Mouse (Mus musculus) CD4-positive, CD25-positive, alpha-beta regulatory T cell, adult 4 months (primary cell): Measurements from ENCODE around the gene Cnppd1. TPM values are rescaled to one million over a fixed set of nuclear protein-coding genes. Genes with fewer than 3 reads are reported as not detected.

Experiments used
- ATAC-seq: one replicate; pipeline ENCODE4 v1.8.0; 2017
- polyA plus RNA-seq, 2 experiments: library from polyadenylated mRNA; unstranded; fragments of 100-300 nt; shearing (Covaris generic); gene quantifications; one replicate each; pipeline ENCODE4 v1.2.1; 2017

Cnppd1 gene
- polyA plus RNA-seq, 2 experiments from 2014 or later = 125 to 195 TPM

DNA sequence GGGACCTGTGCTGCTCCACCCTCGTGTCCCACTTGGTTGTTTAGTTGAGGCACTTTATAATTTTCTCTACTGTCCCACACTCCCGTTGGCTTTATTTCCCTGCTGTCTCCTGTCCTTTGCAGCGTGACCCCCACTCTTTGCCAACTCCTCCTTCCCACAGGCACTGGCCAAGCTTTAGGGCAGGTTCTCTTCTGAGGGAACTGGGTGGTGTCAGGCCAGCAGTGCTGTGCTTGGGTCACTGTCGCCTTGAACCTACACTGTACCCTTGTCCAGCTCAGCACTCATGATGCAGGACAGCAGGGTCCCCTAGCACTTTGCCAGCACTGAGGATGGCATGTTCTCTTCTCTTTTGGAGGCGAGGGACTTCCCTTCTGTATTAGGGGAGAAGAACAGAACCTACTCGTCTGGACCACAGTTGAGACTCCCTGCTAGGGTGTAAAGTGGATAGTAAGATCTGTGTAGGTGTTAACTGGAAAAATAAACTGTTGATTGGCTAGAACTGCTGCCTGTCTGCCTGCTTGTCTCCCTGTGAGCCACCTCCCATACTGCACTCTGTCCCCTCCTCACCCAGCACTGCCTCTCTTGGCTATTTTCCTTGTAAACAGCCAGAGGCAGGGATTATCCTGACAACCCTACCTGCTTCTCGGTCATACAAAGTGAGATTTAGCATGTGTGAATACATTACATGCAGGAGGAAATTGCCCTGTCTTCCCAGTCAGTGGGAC is 5.1 kb upstream of the Cnppd1 start:
- ATAC-seq = no peak

DNA sequence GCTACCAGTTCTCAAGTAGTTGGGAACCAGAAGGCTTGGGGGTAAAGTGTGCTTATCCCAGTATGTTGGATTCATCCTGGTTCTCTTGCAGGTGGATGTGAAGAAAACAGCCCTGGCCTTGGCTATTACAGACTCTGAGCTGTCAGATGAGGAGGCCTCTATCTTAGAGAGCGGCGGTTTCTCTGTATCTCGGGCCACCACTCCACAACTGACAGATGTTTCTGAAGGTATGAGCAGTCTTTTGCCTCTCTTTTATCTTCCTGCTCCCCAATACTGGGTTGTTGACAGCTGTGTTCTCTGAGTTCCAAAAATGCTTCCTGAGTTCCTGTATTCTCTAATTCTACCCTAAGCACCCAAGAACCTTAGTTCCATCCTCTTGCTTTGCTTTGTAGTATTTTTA is 3.1 kb upstream of the Cnppd1 start:
- ATAC-seq = no peak

DNA sequence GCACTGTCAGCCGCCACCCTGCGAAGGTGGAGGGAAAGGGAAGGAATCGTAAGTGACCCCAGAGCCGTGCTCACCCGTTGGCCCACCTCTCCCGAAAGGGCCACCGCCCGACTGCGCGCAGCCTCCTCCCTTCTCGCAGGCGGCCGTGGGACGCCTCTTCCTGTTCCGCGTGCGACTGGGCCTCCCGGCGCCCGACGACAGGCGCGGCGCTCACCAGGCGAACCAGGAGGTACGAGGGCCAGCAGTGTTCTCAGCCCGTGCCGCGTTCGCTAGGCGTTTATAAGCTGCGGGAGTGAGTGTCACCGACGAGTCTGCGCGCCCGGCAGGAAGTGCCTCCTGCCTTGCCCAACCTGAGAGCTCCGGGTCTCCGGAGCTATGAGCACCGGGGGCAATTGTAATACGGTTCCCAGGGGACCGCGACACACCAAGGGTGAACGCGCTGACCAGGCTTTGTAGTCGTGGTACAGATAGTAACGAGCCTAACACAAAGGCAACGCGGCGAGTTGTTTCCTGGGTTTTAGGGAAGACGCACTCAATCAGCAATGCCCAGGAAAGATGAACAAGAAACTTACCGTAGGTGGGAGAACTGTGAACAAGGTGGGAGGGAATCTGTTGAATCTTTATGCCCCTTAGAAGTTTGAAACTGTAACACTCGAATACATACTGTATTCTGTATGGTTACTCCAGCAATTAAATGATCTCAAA is 873 bp downstream of the Cnppd1 start:
- ATAC-seq = peak; percentile 61

DNA sequence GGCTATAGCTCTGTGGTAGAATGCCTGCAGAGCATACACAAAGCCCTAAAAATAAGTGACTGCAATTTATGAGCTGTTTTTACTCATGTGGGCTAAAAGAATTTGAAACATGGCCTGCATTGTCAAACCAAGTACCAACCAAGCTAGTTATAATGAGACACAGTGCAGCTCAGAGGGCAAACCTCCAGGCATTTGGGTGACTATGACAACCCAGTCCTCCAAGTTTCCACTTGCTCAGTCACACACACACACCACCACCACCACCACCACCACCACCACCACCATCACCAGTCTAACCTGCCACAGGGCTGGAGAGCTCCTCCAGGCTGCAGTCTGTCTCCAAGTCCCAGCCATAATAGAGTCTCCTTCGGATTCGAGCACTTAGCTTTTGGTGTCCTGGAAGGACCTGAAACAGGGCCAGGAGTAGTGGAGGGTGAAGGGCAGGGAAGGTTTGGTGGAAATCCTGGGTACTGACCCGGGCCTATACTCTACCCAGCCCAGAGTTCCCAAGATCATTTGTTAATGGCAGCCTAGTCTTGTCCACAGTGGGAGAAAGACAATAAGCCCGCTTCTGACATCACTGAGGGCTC is 1.8 kb downstream of the Cnppd1 start:
- ATAC-seq = no peak

DNA sequence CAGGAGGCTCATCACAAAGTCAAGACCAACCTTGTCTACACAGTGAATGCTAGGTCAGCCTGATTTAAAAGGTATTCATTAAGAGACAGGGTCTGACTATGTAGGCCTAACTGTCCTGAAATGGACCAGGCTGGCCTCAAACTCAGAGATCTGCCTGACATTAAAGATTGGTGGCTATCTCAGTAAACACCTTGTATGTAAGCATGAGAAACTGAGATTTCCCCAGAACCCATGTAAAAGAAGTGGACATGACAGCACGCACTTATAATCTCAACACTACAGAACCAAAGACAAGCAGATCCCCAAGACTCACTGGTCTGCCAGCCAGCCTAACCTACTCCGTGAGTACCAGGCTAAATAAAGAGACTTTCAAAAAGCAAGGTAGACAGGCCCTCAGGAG is 4.1 kb downstream of the Cnppd1 start:
- no peak for ATAC-seq

DNA sequence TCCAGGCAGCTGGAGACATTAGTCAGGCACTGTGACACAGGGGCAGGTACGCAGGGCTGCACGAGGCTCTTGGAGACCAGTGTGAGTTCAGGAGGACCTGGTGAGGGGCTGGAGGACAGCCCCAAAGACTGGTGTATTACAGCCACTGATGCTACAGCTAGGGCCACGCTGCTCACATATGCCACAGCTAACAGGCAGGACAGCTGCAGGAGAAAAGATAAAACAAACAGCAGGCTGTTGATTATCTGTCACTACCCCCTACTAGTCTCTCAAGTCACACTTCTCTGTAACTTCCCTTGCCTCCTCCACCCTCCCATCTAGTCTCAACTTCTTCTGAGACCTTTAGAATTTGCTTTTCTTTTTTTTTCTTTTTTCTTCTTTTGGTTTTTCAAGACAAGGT is 5.8 kb downstream of the Cnppd1 start:
- ATAC-seq = no peak

DNA sequence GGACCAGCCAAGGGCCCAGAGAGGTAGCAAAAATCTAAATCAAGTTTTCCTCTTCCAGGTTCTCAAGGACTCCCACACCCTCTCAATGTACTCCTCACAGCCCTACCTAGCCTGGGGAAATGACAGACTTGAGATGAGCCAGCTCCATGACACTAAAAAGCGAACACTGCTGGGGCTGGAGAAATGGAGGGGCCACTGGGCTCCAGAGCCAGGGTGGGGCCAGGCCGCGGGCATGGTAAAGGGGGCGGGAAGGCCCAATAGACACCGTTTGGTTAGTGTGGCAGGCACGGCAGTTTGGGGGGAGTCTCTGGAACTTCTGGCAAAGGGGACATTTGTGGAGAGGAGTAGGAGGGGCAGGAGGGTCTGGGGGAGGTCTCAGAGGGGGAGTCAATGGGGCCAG is 6.2 kb downstream of the Cnppd1 start:
- no peak for ATAC-seq

DNA sequence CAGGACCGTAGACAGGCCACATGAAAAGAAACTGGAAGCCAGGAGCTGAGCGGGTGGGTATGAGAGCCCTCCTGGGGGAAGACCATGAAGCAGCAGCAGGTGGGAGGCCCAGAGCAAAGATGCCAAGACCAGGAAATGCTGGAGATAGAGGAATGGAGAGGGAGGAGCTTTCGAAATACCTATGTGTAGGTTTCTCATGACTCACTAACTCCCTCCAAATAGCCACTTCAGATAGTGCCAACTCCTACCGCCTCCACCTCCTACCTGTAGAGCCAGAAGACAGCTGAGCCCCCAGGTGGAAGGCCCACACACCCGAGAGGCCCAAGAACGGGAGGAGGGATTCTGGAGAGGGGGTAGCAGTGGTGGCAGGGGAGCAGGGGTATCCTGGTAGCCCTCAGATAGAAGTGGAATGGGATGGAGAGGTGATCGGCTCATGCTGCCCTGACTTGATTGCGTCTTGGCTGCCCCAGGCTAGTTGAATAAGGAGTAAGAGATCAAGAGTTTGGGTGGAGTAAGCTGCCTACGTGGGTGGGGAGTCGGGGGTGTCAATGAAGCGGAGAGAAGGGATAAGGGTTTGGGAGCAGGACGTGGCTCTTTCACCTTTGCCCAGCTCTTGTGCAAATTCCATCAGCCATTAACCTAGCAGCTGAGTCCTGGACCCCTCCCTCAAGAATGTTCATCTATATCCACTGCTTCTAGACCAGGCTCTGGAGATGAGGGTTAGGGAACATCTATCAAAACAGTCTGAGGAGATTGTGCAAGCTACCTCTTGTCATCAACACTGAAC is 8.9 kb downstream of the Cnppd1 start, which contains the start of gene Slc23a3:
Slc23a3 (minus strand) TSS at position 470 of the 787 bp plus-strand sequence.
- no peak for ATAC-seq

DNA sequence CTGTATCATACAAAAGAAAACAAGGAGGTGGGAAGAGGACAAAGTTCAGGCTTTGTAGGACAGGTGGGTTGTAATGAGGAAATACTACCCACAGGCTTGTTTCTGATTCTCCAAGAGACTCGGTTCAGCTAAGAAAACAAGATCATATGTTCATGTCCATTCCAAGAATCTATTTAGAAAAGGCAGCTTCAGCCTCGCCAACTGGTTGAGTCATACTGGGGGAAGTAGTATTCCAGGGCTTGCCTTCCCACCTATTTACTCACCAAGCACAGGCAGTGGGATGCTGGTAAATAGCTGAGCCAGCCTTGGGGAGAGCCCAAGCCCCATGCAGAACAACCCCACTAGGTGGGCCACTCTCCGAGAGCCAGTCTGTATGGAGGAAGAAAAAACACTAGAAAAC is 13.9 kb downstream of the Cnppd1 start:
- no peak for ATAC-seq

DNA sequence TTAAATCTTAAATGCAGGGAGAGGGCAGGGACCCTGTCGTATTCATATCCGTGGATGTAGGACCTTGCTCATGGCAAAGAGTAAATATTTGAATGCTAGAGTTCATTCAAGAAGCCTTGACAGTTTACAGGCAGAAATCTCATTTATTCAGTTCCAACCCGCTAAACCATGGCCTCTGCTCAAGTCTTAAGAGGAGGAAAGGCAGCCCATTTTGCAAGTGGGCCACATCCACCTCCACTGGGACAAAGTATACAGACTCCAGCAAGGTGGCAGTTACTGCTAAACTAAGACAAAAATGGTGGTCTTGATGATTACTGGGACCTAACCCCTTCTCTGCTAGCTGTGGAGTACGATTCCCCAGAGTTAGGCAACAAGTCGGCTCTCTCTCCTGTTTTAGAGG is 17.1 kb downstream of the Cnppd1 start:
- ATAC-seq = no peak

DNA sequence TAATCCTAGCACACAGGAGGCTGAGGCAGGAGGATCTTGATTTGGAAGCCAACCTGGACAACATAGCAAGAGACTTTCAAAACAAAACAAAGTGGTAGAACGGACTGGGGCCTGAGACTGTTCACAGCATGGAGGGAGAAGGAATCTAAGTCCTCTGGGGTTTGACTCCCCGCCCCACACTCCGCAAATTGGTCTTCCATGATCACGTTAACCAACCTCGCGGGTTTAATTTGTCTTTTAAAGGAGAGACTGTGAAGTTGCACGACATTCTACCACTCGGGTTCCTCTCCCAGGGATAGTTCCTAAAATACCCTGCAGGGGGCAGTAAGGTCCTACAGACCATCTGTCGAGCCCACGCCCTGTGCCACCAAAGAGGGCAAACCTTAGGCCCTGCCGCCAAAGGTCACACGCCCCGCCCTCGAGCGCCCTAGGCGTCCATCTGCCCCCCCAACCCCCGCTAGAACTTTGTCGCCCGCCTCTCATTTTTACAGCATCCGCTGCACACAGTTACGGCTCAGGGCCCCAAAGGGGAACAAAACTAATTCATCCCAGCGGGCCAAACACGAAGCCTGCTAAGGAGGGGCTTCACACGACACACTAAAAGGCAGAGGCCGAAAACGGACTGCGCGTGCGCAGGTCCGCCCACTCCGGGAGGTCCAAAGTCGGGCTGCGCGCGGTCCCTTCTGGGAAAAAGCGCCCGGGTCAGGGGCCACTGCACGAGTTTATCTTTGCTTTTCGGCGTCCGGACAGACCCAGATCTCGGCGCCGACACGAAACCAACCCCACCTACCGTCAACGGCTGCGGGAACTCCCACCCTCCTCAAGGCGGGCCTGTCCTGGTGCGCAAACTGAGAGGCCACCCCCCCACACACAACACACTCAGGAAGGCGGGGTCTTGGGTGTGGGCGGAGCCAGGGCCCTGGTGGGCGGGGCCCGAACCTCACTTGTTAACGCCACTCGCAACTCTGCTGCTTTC is 17.9 kb downstream of the Cnppd1 start, which contains the start of gene Nhej1:
Nhej1 (minus strand) TSS at position 855 of the 976 bp plus-strand sequence.
- peak; percentile 88 for ATAC-seq

DNA sequence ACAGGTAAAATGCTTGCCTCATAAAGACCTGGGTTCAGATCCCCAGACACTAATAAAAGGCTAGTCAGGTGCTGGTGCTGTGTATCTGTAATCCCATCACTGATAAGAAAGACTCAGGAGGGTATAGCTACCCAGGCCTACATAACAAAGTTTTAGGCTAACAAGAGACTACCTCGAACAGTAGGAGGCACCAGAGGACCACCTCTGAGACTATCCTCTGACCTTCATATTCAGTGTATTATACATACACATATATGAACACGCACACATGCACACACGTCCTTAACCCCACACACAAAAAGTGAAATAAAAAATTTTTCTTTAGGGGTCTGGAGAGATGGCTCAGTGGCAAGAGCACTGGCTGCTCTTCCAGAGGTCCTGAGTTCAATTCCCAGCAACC is 20.3 kb downstream of the Cnppd1 start:
- no peak for ATAC-seq

Other genes with a start within 250 kb of the Cnppd1 start
- not detected for gene Cryba2, start 249.6 kb downstream of the Cnppd1 start, polyA plus RNA-seq
- gene Cfap65, start 207.1 kb downstream of the Cnppd1 start, polyA plus RNA-seq = not detected
- not detected for gene Ihh, start 191.0 kb downstream of the Cnppd1 start, polyA plus RNA-seq
- 10 to 100 TPM in 1 of 2 experiments, 1 to 10 TPM in 1; 6.1 to 15.3 TPM for gene Nhej1, start 17.5 kb downstream of the Cnppd1 start, polyA plus RNA-seq
- gene Slc23a3, start 8.8 kb downstream of the Cnppd1 start, polyA plus RNA-seq = under 1 TPM in 1 of 2 experiments, not detected in 1; 0.20 TPM
- gene Retreg2, start 67 bp upstream of the Cnppd1 start, polyA plus RNA-seq = 10 to 100 TPM; 19.2 to 32.9 TPM
- 10 to 100 TPM; 54.7 to 71.9 TPM for gene Zfand2b, start 25.9 kb upstream of the Cnppd1 start, polyA plus RNA-seq
- 1 to 10 TPM in 1 of 2 experiments, under 1 TPM in 1; 0.97 to 6.9 TPM for gene Abcb6, start 37.7 kb upstream of the Cnppd1 start, polyA plus RNA-seq
- gene Ankzf1, start 49.4 kb upstream of the Cnppd1 start, polyA plus RNA-seq = 10 to 100 TPM; 24.5 to 49.2 TPM
- 10 to 100 TPM; 10.1 to 12.4 TPM for gene Atg9a, start 49.5 kb upstream of the Cnppd1 start, polyA plus RNA-seq
- 10 to 100 TPM in 1 of 2 experiments, 1 to 10 TPM in 1; 8.0 to 19.2 TPM for gene Glb1l, start 68.1 kb upstream of the Cnppd1 start, polyA plus RNA-seq
- 10 to 100 TPM; 56.9 to 62.7 TPM for gene Stk16, start 68.1 kb upstream of the Cnppd1 start, polyA plus RNA-seq
- gene Tuba4a, start 77.2 kb upstream of the Cnppd1 start, polyA plus RNA-seq = 100 to 1,000 TPM; 141 to 164 TPM
- not detected for gene A630095N17Rik, start 89.4 kb upstream of the Cnppd1 start, polyA plus RNA-seq
- gene Dnajb2, start 93.7 kb upstream of the Cnppd1 start, polyA plus RNA-seq = 10 to 100 TPM in 1 of 2 experiments, 1 to 10 TPM in 1; 10.0 to 10.3 TPM
- under 1 TPM; 0.22 to 0.61 TPM for gene Ptprn, start 121.8 kb upstream of the Cnppd1 start, polyA plus RNA-seq
- gene Resp18, start 135.7 kb upstream of the Cnppd1 start, polyA plus RNA-seq = not detected
- 10 to 100 TPM; 56.0 to 90.5 TPM for gene Dnpep, start 175.3 kb upstream of the Cnppd1 start, polyA plus RNA-seq
- gene Des, start 217.6 kb upstream of the Cnppd1 start, polyA plus RNA-seq = not detected
- under 1 TPM in 1 of 2 experiments, not detected in 1; 0.03 TPM for gene Speg, start 232.6 kb upstream of the Cnppd1 start, polyA plus RNA-seq